Mouse (Mus musculus) gastrocnemius, adult 2 months (tissue): ENCODE measurements at regions not wholly inside any gene's neighbourhood (a gene's known extent, or its start where the extent isn't known, plus 50 kb on each side); places are given as distances from the start of the nearest gene placed in this dataset.

Source experiments
- DNase-seq: peaks from one replicate; pipeline ENCODE4 v3.0.0; 2022
- H3K27ac ChIP-seq: fragments of 200-600 bp; 2 replicates; pipeline ENCODE4 v1.8.1; 2022; ENCODE audit warnings: mild to moderate bottlenecking
- H3K4me3 ChIP-seq: fragments of 200-600 bp; 2 replicates; pipeline ENCODE4 v1.8.1; 2022; ENCODE audit warnings: mild to moderate bottlenecking, moderate library complexity
- CTCF ChIP-seq: fragments of 200-600 bp; IDR thresholded peaks from 2 replicates; pipeline ENCODE4 v1.8.1; 2022; ENCODE audit warnings: antibody characterized with exemption, mild to moderate bottlenecking, moderate library complexity
- intact Hi-C: fragments of 180-260 bp; cut with DNase I; formaldehyde crosslinking; loops from one replicate; pipeline ENCODE4 v1.15.1; 2025

- H3K4me3 ChIP-seq: no peak overlapping the region
- TF ChIP-seq CTCF: peak; percentile 50
- intact Hi-C loops: loop anchor here (2.0 kb wide), 1 partner anchor 64 kb away; no protein-coding TSS in a partner anchor
- peak; percentile 29 for DNase-seq
- H3K27ac ChIP-seq: no peak overlapping the region
Observed at GRCm38 (mm10) chr9:117903025-117903424, 137.3 kb upstream of the Azi2 start.

- no peak for DNase-seq
- TF ChIP-seq CTCF: no peak
- peak overlapping the region; percentile 42 for H3K4me3 ChIP-seq
Observed at GRCm38 (mm10) chr9:117902239-117902939, 137.9 kb upstream of the Azi2 start.

GRCm38 (mm10) chr9:117900631-117901030 lies 139.7 kb upstream of the Azi2 start:
- no peak for DNase-seq
- Histone ChIP-seq H3K27ac (no peak overlapping the region), H3K4me3 (no peak overlapping the region)
- intact Hi-C loops: no loop called here
- no peak for TF ChIP-seq CTCF

More at GRCm38 (mm10) chr9:117902239-117902939, 137.9 kb upstream of the Azi2 start:
- H3K27ac ChIP-seq: no peak overlapping the region
- intact Hi-C loops: loop anchor here (2.0 kb wide), 1 partner anchor 64 kb away; no protein-coding TSS in a partner anchor

GRCm38 (mm10) chr9:117896517-117896916 lies 143.8 kb upstream of the Azi2 start:
- no peak for TF ChIP-seq CTCF
- no peak for DNase-seq
- Histone ChIP-seq H3K27ac (no peak overlapping the region), H3K4me3 (no peak overlapping the region)
- intact Hi-C loops: no loop called here

GRCm38 (mm10) chr9:117892601-117893000 lies 147.7 kb upstream of the Azi2 start:
- intact Hi-C loops: no loop called here
- H3K4me3 ChIP-seq: no peak overlapping the region
- no peak overlapping the region for H3K27ac ChIP-seq
- TF ChIP-seq CTCF: no peak
- no peak for DNase-seq

- DNase-seq: no peak
- no peak for TF ChIP-seq CTCF
- H3K4me3 ChIP-seq: peak overlapping the region; percentile 72; the same call in 1 of the 2 replicates
- H3K27ac ChIP-seq: no peak overlapping the region
- intact Hi-C loops: no loop called here
Observed at GRCm38 (mm10) chr9:117873172-117873571, 167.1 kb upstream of the Azi2 start.

GRCm38 (mm10) chr9:117872387-117873081 lies 167.8 kb upstream of the Azi2 start:
- no peak for TF ChIP-seq CTCF
- Histone ChIP-seq H3K4me3 (peak overlapping the region; percentile 72), H3K27ac (no peak overlapping the region)
- peak; percentile 31 for DNase-seq
- intact Hi-C loops: no loop called here

- no peak for DNase-seq
- H3K4me3 ChIP-seq: peak overlapping the region; percentile 72
- no peak for TF ChIP-seq CTCF
- H3K27ac ChIP-seq: no peak overlapping the region
- intact Hi-C loops: no loop called here
Observed at GRCm38 (mm10) chr9:117872021-117872386, 168.3 kb upstream of the Azi2 start.

GRCm38 (mm10) chr9:117870616-117871015 lies 169.7 kb upstream of the Azi2 start:
- DNase-seq: no peak
- H3K4me3 ChIP-seq: peak overlapping the region; percentile 5; the same call in 1 of the 2 replicates
- no peak for TF ChIP-seq CTCF
- intact Hi-C loops: no loop called here
- no peak overlapping the region for H3K27ac ChIP-seq

- Histone ChIP-seq H3K4me3 (no peak overlapping the region), H3K27ac (no peak overlapping the region)
- no peak for DNase-seq
- intact Hi-C loops: no loop called here
- no peak; the same call in 1 of the 2 replicates for TF ChIP-seq CTCF
Observed at GRCm38 (mm10) chr9:117863944-117864343, 176.4 kb upstream of the Azi2 start.

GRCm38 (mm10) chr9:117863318-117863717 lies 177.0 kb upstream of the Azi2 start:
- Histone ChIP-seq H3K4me3 (no peak overlapping the region), H3K27ac (no peak overlapping the region)
- intact Hi-C loops: no loop called here
- TF ChIP-seq CTCF: no peak
- DNase-seq: no peak

GRCm38 (mm10) chr9:117859580-117860045 lies 180.7 kb upstream of the Azi2 start:
- H3K27ac ChIP-seq: no peak overlapping the region
- H3K4me3 ChIP-seq: no peak overlapping the region
- DNase-seq: no peak
- intact Hi-C loops: no loop called here
- TF ChIP-seq CTCF: no peak

GRCm38 (mm10) chr9:117843531-117843930 lies 196.8 kb upstream of the Azi2 start:
- Histone ChIP-seq H3K27ac (no peak overlapping the region), H3K4me3 (no peak overlapping the region)
- intact Hi-C loops: no loop called here
- no peak for DNase-seq
- TF ChIP-seq CTCF: no peak
